Mouse (Mus musculus): ENCODE results near the gene Kcnq5.

The Kcnq5 gene

DNA sequence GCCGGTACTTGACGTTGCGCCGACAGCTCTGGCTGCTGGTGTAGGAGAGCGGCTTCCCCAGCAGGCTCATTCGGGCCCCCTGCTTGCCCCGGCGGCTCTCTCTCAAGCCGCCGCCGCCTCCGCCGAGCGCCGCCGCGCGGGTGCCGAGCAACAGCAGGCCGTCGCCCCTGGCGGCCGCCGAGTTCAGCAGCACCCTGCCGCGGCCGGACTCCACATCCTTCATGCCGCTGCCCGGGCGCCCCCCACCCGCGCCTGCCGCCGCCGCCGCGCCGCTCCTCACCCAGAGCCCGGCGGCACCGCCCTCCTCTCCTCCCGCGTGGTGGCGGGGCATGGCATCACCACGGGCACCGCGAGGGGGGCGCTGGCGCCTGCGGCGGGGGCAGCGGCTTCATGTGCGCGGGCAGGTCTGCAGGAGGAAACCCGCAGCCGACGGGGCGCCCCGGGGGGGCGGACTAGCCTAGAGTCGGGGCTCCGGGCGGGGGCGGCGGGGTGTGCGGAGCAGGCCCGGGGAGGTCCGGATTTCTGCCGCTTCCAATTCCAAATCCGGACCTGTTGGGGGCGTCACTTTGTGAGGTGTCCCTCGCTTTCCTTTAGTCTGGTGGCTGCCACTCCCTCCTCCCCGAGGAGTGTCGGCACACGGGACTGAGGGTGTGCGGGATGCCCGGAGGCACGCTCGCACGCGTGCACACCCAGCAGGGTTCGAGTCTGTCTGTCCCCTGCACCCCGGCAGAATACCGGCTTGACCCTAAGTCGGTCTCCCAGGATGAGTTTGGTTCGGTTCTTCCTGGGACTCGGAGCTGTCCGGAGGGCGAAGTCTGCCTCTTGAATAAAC lies at the start of gene Kcnq5:
TSS of gene Kcnq5 (minus strand) at position 692 of the 832 bp plus-strand sequence.
- DNase-seq (ENCODE audit: low read depth): no peak

DNA sequence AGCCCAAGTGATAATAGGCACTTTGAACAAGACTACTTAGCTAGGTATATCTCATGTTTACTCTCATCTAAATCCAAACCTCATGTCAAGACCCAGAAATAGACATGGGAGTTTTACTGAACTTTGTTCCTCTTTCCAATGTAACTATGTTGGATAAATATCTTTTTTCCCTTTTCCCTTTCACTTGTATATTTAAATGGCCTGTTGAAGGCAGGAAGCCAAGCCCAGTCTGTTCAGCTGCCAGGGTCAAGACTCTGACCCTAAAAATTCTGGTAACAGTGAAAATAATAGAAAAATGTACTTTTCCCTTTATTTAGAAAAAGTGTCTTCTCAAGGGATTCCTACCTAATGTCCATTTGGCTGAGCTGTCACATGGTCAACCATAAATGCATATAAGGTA lies 18.0 kb upstream of the Kcnq5 start:
- DNase-seq (ENCODE audit: low read depth): no peak

DNA sequence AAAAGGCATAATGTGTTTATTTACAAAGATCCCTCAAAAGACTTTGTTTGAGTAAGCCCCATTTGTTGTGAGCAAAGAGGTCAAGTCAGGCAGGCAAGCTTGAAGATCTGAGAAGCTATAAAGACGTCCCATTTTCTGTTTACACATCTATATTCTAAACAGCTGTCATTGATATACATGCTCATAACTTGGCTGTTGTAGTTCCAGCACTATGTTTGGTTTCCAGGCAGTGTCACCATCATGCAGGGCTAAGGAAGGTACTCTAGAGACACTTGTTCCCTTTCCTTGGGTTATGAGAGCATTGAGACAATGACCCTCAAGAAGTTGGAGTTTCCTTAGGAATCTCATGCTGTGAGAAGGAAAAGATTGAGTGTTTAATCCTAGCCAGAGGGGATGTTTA lies 17.6 kb upstream of the Kcnq5 start:
- no peak for DNase-seq (ENCODE audit: low read depth)

DNA sequence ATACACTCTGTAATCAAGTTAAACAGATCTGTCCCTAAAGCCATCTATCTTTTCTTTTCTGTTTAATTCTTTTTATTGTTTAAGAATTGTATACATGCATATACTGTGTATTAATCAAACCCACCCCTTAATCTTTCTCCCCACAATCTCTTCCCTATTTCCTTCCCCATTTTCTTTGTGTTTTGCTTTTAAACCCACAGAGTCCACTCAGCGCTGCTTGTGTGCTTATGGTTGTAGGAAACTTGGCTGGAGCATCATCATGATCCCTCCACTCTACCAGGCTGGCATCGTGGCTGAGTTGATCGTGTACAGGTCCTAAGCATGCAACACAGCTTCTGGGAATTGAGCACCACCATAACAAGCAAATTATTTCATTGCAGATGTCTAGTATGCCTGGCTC lies 12.3 kb upstream of the Kcnq5 start:
- DNase-seq (ENCODE audit: low read depth): no peak

DNA sequence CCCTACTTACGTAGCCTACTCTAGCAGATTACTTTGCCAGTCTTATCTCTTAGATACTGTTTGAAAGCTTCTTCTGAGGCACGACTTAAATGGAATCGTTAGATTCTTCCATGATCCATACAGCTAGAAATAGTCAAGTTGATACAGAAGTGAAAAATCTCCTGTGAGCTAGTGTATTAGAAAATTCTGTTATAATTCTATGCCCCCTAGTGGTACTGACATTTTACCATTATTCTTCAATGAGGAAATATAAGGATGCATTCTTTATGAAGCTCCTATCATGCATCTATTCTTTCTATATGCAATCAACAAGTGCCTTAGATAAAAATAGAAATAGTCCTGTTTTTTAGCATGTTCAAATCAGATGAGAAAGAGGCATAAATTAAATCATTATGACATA lies 5.4 kb upstream of the Kcnq5 start:
- DNase-seq (ENCODE audit: low read depth): no peak

DNA sequence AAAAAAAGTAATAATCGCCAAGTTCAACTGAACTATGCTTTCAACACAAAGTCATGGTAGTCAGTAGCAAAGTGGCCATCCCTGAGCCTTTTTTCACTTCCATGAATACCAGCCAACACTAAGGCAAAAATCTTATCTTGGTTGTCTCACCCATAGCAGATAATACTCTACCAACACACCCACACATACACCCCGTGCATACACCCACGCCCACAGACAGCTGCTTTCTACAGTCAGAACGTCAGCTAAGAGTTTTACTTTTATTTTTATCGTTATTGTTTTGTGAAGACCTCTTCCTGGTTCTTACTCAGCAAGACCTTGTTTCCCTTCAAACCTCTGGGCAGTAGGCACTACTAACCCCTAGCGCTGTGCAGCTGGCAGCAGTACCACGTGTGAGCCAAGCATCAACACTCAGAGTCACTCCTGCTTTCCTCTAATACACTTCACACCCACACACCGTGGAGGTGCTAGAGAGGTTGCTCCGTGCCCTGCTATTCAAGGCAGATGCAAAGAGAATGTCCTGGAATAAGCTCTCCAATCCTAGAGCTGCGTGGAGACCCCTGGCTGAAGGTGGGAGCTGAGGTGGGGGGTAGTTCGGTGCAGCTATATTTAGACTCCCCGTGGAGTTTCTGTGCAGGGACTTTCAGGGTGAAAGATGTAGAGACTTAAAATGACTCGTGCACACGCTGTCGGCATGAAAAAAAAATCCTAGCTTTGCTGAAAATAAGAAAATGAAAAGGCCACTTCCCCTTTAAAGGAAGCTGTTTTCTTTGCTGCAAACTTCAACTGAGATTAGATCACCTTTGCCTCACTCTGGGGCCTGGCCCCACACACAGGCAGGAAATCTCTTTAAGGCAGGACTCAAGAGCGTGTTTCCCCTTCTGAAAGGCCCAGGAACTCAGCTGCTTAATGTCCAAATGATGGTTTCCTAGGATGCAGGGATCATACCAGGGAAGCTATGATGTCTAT lies 1.4 kb upstream of the Kcnq5 start:
- no peak for DNase-seq (ENCODE audit: low read depth)

DNA sequence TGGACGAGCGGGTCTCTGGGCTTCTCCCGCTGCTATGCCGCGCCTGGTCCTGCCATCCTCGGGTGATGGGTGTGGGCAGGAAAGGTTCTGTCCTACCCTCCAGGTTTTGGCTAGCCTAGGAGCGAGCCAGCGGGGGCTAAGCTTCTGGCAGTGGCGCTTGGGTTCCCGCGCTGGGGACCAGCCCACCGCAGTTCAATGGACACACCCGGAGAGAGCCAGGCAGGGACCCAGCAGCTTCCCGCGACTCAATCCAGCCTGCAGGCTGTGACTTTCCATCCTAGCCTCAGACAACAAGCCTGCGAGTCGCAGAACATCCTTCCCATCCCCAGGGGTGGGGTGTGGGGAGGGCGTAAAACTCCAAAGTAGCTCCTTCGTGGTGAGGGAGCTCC lies 335 bp upstream of the Kcnq5 start:
- DNase-seq (ENCODE audit: low read depth): no peak

DNA sequence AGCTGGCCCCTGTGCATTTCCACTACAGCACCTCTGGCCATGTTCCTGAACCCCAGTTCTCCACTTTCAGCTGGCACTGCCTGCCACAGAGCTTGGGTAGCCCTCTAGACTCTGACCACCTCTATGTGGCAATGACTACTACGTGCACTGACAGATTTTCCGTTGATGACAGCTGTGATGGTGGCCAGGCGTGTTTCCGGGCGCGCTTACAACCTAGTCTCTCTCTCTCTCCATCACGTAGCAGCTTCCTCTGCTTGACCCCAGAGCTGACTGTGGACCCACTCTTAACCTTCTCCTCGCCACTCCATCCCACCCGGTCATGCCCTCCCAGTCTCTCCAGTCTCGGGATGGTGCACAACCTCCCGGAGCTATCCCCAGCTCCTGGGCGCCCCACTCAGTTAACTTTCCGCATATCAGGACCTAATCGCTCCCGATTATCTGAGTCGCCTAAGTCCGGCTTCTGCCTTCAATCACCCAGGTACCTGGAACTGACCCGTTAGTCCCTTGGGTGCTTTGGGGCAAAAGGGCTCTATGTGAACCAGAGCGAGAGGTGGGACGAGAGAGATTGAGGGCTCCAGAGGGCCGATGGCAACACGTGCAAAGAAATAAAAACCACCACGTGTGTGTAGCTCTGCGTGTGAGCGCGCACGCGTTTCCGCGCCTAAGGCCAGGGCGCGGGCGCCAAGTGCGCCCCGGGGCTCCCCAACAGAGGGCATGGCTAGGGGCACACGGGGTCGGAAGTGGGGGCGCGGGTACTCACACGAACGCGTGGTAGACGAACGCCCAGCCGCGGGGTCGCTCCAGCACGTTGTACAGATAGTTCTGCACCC lies 1.1 kb downstream of the Kcnq5 start:
- no peak for DNase-seq (ENCODE audit: low read depth)

DNA sequence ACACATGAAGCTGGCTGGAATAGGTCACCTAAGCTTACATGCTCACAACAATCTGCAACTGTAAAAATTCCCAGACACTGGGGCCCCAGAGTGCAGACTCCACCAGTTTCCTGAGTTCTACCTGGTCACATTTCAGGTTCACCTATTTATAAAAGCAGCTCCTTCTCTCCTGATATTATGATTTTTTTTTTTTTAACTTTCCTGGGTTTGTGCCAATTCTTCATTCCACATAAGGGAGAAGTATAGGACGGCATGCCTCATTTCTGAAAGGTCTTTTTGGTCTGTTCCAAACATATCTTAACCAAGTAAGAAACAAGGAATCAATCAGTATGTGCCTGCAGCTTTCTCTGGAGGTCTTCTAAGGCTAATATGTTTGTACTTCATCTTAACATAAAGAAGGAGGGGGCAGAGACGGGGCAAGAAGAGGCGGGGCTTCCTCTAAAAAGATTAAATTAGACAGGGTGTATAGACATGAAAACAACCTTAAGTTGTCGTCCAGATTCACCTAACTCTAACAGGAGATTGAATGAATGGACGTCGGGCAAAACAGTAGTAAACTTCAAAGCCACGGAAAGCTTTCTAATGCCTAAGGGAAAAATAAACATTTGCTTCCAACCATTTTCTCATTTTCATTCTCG lies 2.0 kb downstream of the Kcnq5 start:
- no peak for DNase-seq (ENCODE audit: low read depth)

DNA sequence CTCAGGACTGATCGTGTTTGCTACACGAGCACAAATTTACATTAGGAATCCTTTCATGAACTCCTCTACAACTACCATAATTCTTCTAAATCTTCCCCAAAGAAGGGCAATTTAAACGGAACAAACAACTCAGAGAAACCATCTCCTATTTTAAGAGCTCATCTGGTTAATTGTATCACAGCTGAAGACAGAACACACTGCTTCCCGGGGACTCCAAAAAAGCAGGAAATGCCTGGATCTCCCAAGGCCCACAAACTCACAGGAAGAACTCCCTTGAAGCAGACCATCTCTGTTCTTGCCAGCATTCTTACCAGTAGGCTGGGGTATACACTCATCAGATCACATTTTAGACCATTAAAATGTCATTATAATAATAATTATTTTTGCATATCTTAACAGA lies 3.7 kb downstream of the Kcnq5 start:
- DNase-seq (ENCODE audit: low read depth): no peak

DNA sequence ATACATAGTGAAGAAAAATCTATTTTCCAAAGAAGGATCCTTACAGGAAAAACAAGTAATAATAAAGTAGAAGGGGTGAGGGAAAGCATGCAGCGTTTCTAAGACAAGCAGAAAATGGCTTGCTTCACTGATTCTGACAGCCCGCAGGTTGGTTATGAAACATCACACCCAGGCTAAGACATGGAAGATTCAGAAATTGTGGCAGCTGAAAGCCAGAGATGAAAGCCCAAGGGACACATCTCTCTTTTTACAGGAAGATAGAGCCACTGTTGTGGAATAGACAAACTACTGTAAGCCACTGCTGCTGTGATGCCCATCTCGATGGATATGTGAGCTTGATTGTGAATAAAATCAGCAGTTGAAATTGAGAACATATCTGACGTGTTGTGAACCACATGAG lies 20.9 kb downstream of the Kcnq5 start:
- DNase-seq (ENCODE audit: low read depth): no peak

DNA sequence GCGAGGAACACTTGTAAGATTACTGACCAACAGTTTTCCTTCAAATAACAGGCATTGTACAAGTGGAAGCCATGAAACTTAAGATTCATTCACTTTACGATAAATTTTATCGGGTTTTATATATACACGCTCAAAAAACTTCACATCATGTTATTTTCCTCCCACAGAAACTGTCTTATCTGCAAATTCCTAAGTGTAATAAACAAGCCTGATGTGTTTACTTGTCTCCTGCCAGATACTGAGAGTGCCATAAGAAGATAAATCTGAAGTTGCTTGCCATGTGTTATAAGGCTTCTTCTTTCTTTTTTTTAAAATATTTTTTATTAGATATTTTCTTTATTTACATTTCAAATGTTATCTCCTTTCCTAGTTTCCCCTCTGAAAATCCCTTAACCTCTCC lies 34.6 kb downstream of the Kcnq5 start:
- no peak for DNase-seq (ENCODE audit: low read depth)

DNA sequence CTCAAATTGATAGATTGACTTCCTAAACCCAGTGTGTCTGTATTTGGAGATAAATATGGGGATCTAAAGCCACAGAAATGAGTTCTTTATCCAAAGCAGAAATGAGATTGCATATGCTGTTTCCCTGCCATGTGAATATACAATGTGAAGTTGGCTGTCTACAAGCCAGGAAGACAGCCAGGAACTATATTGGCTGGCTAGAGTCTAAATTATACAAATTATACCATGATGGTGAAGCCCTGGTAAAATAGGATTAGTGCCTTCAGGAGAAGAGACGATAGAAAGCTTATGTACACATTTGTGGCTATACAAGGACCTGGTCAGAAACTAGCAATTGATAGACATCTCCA lies 38.5 kb downstream of the Kcnq5 start:
- no peak for DNase-seq (ENCODE audit: low read depth)

DNA sequence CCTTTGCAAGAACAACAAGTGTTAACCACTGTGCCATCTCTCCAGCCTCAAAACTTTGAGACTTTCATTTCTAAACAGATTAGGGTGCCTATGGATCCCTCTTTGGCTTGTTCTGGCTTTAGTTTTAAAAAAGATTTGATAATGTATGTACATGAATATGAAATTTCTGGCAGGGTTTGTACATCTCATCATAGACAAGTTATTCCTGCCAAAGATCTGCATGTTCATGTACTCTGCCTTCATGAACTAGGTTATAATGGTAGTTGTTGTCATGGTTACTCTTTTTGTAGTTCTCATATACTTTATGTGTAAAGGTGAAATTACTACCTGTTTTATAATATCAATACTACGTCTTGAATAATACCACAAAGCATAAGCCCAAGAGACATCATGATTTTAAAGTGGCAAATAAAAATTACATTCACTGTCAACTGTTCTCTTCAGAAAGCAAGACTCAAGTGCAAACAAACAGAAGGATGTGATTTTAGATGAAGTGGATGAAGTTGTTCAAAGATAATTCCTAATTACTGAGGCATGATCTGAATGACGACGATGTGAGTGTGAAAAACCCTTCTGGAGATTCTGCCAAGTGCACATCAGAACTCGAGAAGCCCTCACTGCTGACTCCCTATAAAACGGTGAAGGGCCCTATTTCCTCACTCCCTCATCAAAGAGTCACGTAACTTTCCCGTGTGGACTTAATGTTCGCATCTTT lies 39.0 kb downstream of the Kcnq5 start:
- no peak for DNase-seq (ENCODE audit: low read depth)

DNA sequence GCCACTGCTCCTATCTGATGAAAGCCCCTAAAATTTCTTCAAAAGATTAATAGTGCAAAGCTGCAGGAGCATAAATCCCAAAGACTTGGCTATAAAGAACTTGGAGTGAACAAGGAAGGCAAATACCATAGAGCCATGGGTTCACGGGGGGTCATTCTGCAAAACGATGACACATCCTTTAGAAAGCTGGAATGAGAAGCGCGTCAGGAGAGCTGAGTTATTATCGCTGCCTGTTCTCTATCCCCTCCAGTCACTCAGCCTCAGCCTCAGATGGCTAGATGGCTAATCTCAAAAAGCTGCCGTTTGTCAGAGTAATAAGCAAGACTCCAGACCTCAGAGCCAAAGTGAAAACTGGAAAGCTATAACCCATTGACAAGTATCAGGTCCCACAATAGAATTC lies 42.5 kb downstream of the Kcnq5 start:
- DNase-seq (ENCODE audit: low read depth): no peak

DNA sequence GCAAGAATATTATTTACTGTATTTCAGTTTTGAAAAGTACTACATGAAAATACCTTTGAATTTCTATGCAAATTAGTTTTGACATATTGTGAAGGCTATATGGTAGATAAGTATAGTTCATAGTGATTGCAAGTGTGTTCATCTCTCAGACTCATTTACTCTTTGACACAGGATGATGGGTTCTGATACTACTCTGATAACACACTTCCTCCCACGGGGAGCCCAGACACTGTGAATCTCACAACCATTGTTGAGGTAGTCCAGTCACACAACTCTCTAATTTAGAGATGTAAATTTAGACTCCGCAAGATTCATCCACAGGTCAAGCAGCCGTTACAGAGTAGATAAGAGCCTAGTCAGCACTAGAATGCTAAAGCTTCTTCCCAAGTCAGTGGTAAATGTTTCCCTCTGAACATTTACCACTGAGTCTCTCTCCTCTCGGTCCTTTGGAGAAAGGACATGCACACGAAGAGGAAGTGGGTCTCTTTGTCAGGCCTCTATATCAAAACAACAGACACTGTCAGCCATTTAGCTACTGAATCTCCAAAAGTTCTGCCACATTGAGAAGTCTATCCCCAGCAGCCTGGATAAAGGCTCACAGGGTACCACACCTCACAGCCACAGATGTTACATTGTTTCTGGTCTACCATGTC lies 65.5 kb downstream of the Kcnq5 start:
- DNase-seq (ENCODE audit: low read depth): no peak

DNA sequence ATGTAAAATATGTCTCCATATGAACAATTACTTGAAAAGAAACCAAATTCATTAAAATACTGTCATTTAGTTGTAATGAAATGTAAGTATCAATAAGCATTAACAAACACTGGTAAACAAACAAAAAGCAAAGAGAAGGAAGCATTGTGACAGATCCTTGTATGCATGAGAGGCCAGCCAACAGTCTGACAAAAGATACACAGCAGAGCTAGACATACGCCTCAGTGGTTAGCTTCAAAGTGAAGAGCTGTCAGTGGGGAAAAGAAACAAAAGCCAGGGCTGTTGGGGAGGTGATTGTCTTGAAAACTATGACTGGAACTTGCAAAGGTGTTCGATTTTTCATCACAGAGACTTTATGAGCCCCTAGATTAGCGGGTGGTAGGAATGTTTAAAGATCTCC lies 78.0 kb downstream of the Kcnq5 start:
- DNase-seq (ENCODE audit: low read depth): no peak

DNA sequence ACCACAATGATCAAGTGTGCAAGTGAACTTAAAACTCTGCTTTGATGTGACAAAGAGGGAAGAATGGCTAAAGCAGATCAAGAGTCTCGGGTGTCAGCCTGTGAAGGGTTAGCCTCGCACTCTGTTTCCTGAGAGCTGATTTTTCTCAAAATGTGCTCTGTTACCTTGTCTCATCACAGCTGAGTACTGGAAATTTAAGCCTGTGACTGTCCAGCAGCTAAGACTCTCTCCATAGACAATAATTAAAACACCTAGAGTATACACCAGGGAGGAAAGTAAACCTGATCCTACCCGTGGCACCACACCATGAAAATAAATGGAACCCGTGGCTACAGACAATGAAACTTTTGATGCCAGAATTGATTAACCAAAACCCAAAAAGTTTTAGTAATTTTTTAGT lies 90.9 kb downstream of the Kcnq5 start:
- no peak for DNase-seq (ENCODE audit: low read depth)

DNA sequence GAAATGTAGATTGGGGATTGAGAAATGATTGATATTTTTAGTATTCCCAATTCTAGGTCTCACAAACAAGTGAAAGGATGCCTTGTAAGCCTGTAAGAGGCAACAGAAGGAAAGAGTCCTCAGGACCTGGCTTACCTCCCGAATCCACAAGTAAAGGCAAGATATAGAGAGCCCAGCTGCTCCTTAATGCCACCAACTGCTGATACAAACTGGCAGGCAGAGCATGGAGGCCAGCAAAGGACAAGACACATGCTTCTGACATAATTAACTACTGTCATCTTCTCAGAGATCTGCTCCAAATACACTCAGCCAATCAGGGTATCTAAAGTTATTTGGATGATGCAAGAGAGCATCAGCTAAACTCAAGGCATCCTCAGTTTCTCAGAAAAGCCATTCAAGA lies 93.3 kb downstream of the Kcnq5 start:
- no peak for DNase-seq (ENCODE audit: low read depth)

DNA sequence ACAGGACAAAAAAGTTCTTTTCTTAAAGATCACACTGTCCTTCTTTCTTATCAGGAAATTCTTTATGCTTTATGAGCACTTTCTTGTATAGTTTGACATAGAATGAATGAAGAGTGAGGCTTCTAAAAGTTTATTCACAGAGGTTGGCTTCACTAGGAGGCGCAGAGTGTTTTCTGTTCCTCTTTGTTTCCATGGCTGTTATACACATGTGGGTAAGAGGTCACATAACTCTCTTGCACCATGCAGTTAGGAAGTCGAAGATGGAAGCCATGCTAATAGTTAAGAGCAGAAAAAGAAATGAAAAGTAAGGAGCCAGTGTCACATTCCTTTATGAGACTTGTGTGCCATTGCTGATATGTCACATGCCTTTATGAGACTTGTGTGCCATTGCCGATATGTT lies 105.3 kb downstream of the Kcnq5 start:
- DNase-seq (ENCODE audit: low read depth): no peak

DNA sequence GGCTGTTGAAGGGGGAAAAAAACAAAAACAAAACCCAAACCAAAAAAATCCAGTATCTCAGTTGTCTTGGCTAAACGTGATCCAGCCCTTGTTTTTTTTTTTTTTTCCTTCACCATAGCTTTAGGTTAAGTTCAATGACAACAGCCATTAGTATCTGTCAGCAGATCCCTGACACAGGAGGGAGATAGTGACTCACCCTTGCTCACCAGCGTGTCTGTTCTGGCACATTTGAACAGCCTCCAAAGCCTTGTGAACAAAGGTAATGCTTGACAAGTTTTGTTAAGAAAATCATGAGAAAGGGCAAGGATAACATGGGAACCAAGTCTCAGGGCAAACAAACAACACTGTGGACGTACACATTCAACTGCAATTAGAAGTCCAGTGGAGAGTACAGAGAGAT lies 123.2 kb downstream of the Kcnq5 start:
- no peak for DNase-seq (ENCODE audit: low read depth)

All from NIH3T3 (cell line).